Mouse (Mus musculus) brown adipose tissue, adult 24 weeks (tissue): ENCODE data around the gene Prg2. TPM values are rescaled to one million over a fixed set of nuclear protein-coding genes. Genes with fewer than 3 reads are reported as not detected.

Source experiments
- H3K27ac ChIP-seq: fragments of 200-500 bp; replicated peaks from 2 replicates; pipeline ENCODE4 v1.5.1; 2012; ENCODE audit warnings: low read depth, mild to moderate bottlenecking, low read length
- H3K4me1 ChIP-seq: fragments of 200-500 bp; 2 replicates; pipeline ENCODE4 v1.6.1; 2012; ENCODE audit warnings: low read length, mixed read lengths; ENCODE audit not compliant: control insufficient read depth, insufficient read depth, insufficient read length
- H3K4me3 ChIP-seq: fragments of 200-500 bp; 2 replicates; pipeline ENCODE4 v1.5.1; 2012; ENCODE audit warnings: low read depth, mild to moderate bottlenecking, low read length, moderate library complexity; ENCODE audit not compliant: insufficient read depth
- polyA plus RNA-seq: library from polyadenylated mRNA; stranded (reverse); fragments of >200 nt; gene quantifications from 2 replicates; pipeline ENCODE4 v1.2.4, GENCODE M21; 2012; ENCODE audit not compliant: missing spikeins, insufficient read depth, insufficient read length

Prg2 gene
- polyA plus RNA-seq = not detected in 2 replicates

GRCm38 (mm10) chr2:84980188-84980587 lies at the start of gene Prg2:
Gene Prg2, plus strand, starts transcription at chr2:84980461.
- no peak within 1 kb of the TSS for H3K27ac ChIP-seq
- H3K4me1 ChIP-seq = no peaks in the 10 kb centered on the region
- no peak within 1 kb of the TSS for H3K4me3 ChIP-seq

- H3K4me3 ChIP-seq = no peak overlapping the region
- H3K27ac ChIP-seq = no peak overlapping the region
- peaks cover 7% of the 10 kb centered on the region; the same call in 1 of the 2 replicates for H3K4me1 ChIP-seq
Measured at GRCm38 (mm10) chr2:84933992-84934648, 46.1 kb upstream of the Prg2 start.

GRCm38 (mm10) chr2:84934649-84935007 lies 45.6 kb upstream of the Prg2 start:
- Histone ChIP-seq H3K4me3 (no peak overlapping the region), H3K4me1 (peaks cover 8% of the 10 kb centered on the region; the same call in 1 of the 2 replicates), H3K27ac (no peak overlapping the region)

- peaks cover 11% of the 10 kb centered on the region; the same call in 1 of the 2 replicates for H3K4me1 ChIP-seq
- no peak overlapping the region for H3K4me3 ChIP-seq
- no peak overlapping the region for H3K27ac ChIP-seq
Measured at GRCm38 (mm10) chr2:84935065-84935464, 45.2 kb upstream of the Prg2 start.

- Histone ChIP-seq H3K27ac (peak within 1 kb of the TSS; percentile 87), H3K4me1 (peaks cover 15% of the 10 kb centered on the region; the same call in 1 of the 2 replicates), H3K4me3 (peak within 1 kb of the TSS; percentile 64)
Measured at GRCm38 (mm10) chr2:84936474-84937429, 43.5 kb upstream of the Prg2 start, which contains the start of gene Slc43a3. Gene Slc43a3, plus strand, starts transcription at chr2:84936579.

- H3K27ac ChIP-seq = peak overlapping the region; percentile 87
- H3K4me3 ChIP-seq = peak overlapping the region; percentile 64
- H3K4me1 ChIP-seq = peaks cover 15% of the 10 kb centered on the region; the same call in 1 of the 2 replicates
Measured at GRCm38 (mm10) chr2:84937491-84938150, 42.6 kb upstream of the Prg2 start.

GRCm38 (mm10) chr2:84938249-84938946 lies 41.9 kb upstream of the Prg2 start:
- Histone ChIP-seq H3K27ac (peak overlapping the region; percentile 87), H3K4me1 (peaks cover 15% of the 10 kb centered on the region; the same call in 1 of the 2 replicates), H3K4me3 (peak overlapping the region; percentile 64)

GRCm38 (mm10) chr2:84939306-84939705 lies 41.0 kb upstream of the Prg2 start:
- Histone ChIP-seq H3K4me1 (peaks cover 11% of the 10 kb centered on the region; the same call in 1 of the 2 replicates), H3K4me3 (no peak overlapping the region), H3K27ac (no peak overlapping the region)

- H3K4me3 ChIP-seq = no peak overlapping the region
Measured at GRCm38 (mm10) chr2:84939711-84940110, 40.5 kb upstream of the Prg2 start.

GRCm38 (mm10) chr2:84941332-84941731 lies 38.9 kb upstream of the Prg2 start:
- Histone ChIP-seq H3K4me1 (peaks cover 8% of the 10 kb centered on the region; the same call in 1 of the 2 replicates), H3K4me3 (no peak overlapping the region), H3K27ac (no peak overlapping the region)

More at GRCm38 (mm10) chr2:84939711-84940110, 40.5 kb upstream of the Prg2 start:
- H3K4me1 ChIP-seq = peaks cover 8% of the 10 kb centered on the region; the same call in 1 of the 2 replicates
- peak overlapping the region; percentile 44; the same call in 1 of the 2 replicates for H3K27ac ChIP-seq

GRCm38 (mm10) chr2:84941795-84942194 lies 38.5 kb upstream of the Prg2 start:
- Histone ChIP-seq H3K27ac (peak overlapping the region; percentile 57), H3K4me3 (no peak overlapping the region), H3K4me1 (peaks cover 8% of the 10 kb centered on the region; the same call in 1 of the 2 replicates)

GRCm38 (mm10) chr2:84947154-84947771 lies 33.0 kb upstream of the Prg2 start:
- no peak overlapping the region for H3K27ac ChIP-seq
- no peak overlapping the region for H3K4me3 ChIP-seq
- no peaks in the 10 kb centered on the region; the same call in 1 of the 2 replicates for H3K4me1 ChIP-seq

GRCm38 (mm10) chr2:84948252-84948651 lies 32.0 kb upstream of the Prg2 start:
- Histone ChIP-seq H3K4me1 (no peaks in the 10 kb centered on the region; the same call in 1 of the 2 replicates), H3K4me3 (no peak overlapping the region), H3K27ac (no peak overlapping the region)

- H3K4me3 ChIP-seq = no peak overlapping the region
- H3K27ac ChIP-seq = no peak overlapping the region
- no peaks in the 10 kb centered on the region; the same call in 1 of the 2 replicates for H3K4me1 ChIP-seq
Measured at GRCm38 (mm10) chr2:84948721-84949120, 31.5 kb upstream of the Prg2 start.
